Mouse (Mus musculus) retina, postnatal 1 day (tissue): Measurements from ENCODE around the gene Prrt1.

Source experiments
- DNase-seq: peaks from one replicate; pipeline ENCODE4 v3.0.0-alpha.2; 2012

Prrt1 gene

DNA sequence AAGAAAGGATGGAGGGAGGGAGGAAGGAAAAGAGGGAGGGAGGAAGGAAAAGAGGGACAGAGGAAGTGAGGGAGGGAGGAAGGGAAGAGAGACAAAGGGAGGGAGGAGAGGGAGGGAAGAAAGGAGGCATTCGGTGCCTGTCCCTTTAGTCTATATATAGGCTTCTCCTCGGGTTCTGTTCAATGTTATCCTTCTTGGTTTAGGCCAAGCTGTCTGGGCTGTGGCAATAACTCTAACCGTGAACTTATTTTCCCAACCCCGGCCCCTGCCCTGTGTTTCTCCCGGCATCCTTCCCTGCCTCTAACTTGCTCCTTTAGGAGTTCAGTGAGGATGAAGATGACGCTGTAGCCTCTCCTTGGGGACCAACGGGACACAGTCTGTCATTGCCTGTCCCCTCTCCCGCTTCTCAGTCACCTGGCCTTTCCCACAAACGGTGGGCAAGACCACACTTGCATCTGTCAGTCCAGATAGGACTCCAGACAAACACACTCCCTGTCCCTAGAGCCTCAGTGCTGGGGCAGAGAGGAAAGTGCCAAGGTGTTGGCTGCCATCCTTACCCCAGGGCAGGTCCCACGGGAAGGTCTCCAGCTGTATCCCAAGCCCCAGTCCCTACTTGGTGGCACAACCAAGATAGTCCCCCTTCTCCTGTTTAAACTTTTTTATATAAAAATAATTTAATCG lies 45.3 kb downstream of the Prrt1 start:
- DNase-seq = no peak

DNA sequence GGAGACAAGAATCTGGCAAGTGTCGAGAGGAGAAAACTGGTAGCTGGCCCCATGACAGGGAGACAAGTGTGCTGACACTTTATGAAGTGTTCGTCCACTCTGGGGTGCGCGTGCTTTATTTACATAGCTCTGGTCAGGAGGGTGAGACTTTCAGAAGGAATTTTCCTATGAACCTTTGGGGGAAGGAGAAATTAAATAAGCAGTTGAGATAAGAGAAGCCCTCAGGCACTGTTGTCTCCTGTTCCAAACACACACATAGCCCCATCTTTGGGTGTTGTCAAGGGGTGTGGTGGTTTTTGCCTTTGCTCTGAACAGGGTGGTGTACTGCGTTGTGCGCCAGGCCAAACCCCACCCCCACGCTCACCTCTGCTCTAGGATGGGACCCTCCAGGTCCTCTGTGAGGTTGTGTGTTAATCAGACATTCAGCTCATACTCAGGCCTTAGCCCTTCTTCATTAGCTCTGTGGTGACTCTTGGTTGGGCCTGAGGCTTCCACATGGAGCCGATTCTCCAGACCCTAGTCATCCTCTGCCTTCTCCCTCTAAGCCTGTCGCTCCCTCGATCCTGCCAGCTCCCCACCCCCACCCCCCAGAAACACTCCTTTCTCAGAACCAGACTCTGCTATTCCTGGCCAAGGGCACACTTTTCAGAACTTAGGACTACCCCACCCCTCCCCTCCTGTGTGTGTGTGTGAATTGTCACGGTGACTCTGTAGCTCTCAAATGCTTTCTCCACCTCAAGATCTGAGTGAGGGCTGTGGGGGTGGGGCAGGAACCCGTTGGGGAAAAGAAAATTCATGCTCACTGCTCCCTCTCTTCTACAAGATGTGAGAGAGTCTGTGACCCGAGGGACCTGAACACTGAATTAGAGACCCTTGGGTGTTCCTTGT lies 46.1 kb downstream of the Prrt1 start:
- no peak for DNase-seq

GRCm38 (mm10) chr17:34676093-34676460 lies 46.7 kb downstream of the Prrt1 start:
- no peak for DNase-seq

GRCm38 (mm10) chr17:34676671-34677070 lies 47.3 kb downstream of the Prrt1 start:
- no peak for DNase-seq

DNA sequence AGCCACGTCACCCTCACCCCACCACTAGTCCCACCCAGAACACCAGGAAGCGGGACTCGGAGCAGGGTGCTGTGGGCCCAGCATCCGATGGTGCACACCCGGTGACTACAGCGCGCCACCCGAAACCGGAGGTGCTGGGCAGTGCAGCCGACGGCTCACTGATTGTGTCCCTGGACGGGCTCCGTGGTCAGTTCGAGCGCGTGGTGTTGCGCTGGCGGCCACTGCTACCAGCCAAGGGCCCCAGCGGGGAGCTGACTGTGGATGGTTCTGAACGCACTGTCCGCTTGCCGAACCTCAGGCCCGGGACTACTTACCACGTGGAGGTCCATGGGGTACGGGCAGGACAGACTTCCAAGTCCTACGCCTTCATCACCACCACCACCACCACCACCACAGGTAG lies 50.9 kb downstream of the Prrt1 start:
- no peak for DNase-seq

DNA sequence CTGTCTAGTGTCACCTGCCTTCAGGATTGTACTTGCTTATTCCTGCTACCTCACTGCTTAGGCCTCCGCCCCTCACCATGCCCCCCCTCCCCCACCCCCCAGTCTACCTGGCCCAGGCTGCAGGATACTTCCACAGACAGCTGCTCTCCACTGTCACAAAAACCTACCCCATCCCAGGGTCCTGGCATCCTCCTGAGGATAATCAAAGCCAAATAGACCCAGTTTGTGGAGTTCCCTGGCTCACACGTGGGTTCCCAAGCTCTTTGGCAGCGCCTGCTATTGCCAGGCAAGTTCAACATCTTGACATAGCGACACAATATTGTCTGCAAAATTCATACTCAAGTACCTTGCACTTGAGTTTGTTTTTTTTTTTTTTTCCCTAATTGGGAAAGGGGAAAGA lies 51.3 kb downstream of the Prrt1 start:
- no peak for DNase-seq

- DNase-seq = no peak
Measured at GRCm38 (mm10) chr17:34681132-34681571, 51.8 kb downstream of the Prrt1 start.

- DNase-seq = no peak
Measured at GRCm38 (mm10) chr17:34681881-34682536, 52.7 kb downstream of the Prrt1 start.
